9 mouse cellular contexts compared by ENCODE assay signal in genomic region chr2:167112259-167112658, GRCm38 (mm10). TPM values are rescaled to one million over a fixed set of nuclear protein-coding genes. Genes with fewer than 3 reads are reported as not detected.
DNase-seq lines count a peak whose midpoint lies in the region; ATAC-seq and TF ChIP-seq lines count a peak whose summit lies in the region.
"Had no signal": no experiment of that assay in that cellular context is flagged by ENCODE, and none has a peak within 500 bp of the region (broad histone marks: within the 10 kb centered on the region; RNA-seq: fewer than 3 reads in every experiment).

No protein-coding gene starts in this region.

- TF ChIP-seq POLR2A in testis, adult 2 months (IDR thresholded peaks at IDR 0.05; ENCODE audit: control insufficient read depth, low read depth, low read length), result no peak

- ATAC-seq in midbrain, embryonic 12.5 days (ENCODE audit: low FRiP score, low read depth), result peak; percentile 41; the same call in 1 of the 2 replicates

- peak; percentile 46 to 53 for DNase-seq in cerebellum, postnatal 10 days
- DNase-seq in cerebellum, postnatal 36 days, result no peak
- no peak for DNase-seq in testis, postnatal 14 days (ENCODE audit: low spot score)
- DNase-seq in layer of hippocampus, postnatal 10 days (ENCODE audit: low spot score in 2 of 2), result no peak
- DNase-seq in layer of hippocampus, adult 18-20 months (ENCODE audit: low spot score in 2 of 2), result no peak
- no peak for DNase-seq in gastrocnemius, postnatal 25 days

- 0 out of 2 replicates have a peak, but pooled peaks have one; percentile 2 for TF ChIP-seq CTCF in testis, adult 2 months (IDR thresholded peaks at IDR 0.05; ENCODE audit: control insufficient read depth, insufficient read depth, insufficient replicate concordance, low read depth, low read length)

- no peak overlapping the region for H3K4me3 ChIP-seq in testis, adult 2 months (ENCODE audit: control insufficient read depth, low read depth, low read length)
- H3K4me3 ChIP-seq in midbrain, embryonic 12.5 days, result no peak overlapping the region
- H3K4me3 ChIP-seq: heart, embryonic 10.5 days had no signal

- no peaks in the 10 kb centered on the region for H3K27me3 ChIP-seq in testis, adult 2 months (ENCODE audit: control insufficient read depth, insufficient read depth, low read length)
- no peaks in the 10 kb centered on the region for H3K27me3 ChIP-seq in midbrain, embryonic 12.5 days

- no peaks in the 10 kb centered on the region for H3K4me1 ChIP-seq in testis, adult 2 months (ENCODE audit: control insufficient read depth, insufficient read depth, low read length)
- H3K4me1 ChIP-seq in midbrain, embryonic 12.5 days, result peaks cover 10% of the 10 kb centered on the region
- H3K4me1 ChIP-seq: heart, embryonic 10.5 days had no signal

- no peak overlapping the region for H3K27ac ChIP-seq in testis, adult 2 months (ENCODE audit: control insufficient read depth, insufficient read depth, low read depth, low read length)
- no peak overlapping the region for H3K27ac ChIP-seq in midbrain, embryonic 12.5 days (replicated peaks)
- H3K27ac ChIP-seq: heart, embryonic 10.5 days had no signal

- 19% methylated on average over 7 of the region's 7 CpGs for WGBS in midbrain, embryonic 12.5 days

- no peak overlapping the region for H3K9ac ChIP-seq in midbrain, embryonic 12.5 days (replicated peaks)

- H3K9me3 ChIP-seq in midbrain, embryonic 12.5 days, result no peaks in the 10 kb centered on the region; the same call in 1 of the 2 replicates
- H3K9me3 ChIP-seq: heart, embryonic 10.5 days had no signal

- no peak overlapping the region for H3K4me2 ChIP-seq in midbrain, embryonic 12.5 days (replicated peaks)

- H3K36me3 ChIP-seq in testis, adult 2 months (ENCODE audit: control insufficient read depth, insufficient read depth, low read length), result no peaks in the 10 kb centered on the region
- no peaks in the 10 kb centered on the region for H3K36me3 ChIP-seq in midbrain, embryonic 12.5 days
- H3K36me3 ChIP-seq: heart, embryonic 10.5 days had no signal

RNA-seq across cellular contexts. Expression of gene Znfx1, which starts 49.4 kb away (rescaled TPM):
- polyA plus RNA-seq in testis, adult 2 months (2012; rRNA removed), result 42.7 and 43.3 TPM in 2 replicates
- 9.0 and 9.6 TPM in 2 replicates for polyA plus RNA-seq in midbrain, embryonic 12.5 days (2016; fragmentation: Nextera tagmentation; extraction: Ambion mirVana)
- 10 to 100 TPM; 22.6 to 26.3 TPM for total RNA-seq in layer of hippocampus, postnatal 10 days (2021)
- 10 to 100 TPM; 45.8 to 49.9 TPM for total RNA-seq in layer of hippocampus, adult 18-20 months (2021)
- 10 to 100 TPM; 19.3 to 21.6 TPM for total RNA-seq in gastrocnemius, postnatal 25 days (2021)

Comparison
In these comparisons a context has a peak if more than half of its experiments do, and no peak if none do; other contexts are left out.
1. DNase-seq: peak in cerebellum, postnatal 10 days (2 of 2); none in cerebellum, postnatal 36 days (0 of 2), testis, postnatal 14 days (single experiment), layer of hippocampus, postnatal 10 days (0 of 2), layer of hippocampus, adult 18-20 months (0 of 2) and gastrocnemius, postnatal 25 days (single experiment).